Mouse (Mus musculus): ENCODE measurements at regions not wholly inside any gene's neighbourhood (a gene's known extent, or its start where the extent isn't known, plus 50 kb on each side); places are given as distances from the start of the nearest gene placed in this dataset.

- WGBS, result 96% methylated on average over 4 of the region's 4 CpGs
- no peak for DNase-seq (ENCODE audit: low read depth, low spot score)
These were observed 92.0 kb upstream of the Cited2 start for GRCm38 (mm10) chr10:17630861-17631581.

GRCm38 (mm10) chr10:17631817-17632216, 91.2 kb upstream of the Cited2 start:
- no peak for DNase-seq (ENCODE audit: low read depth, low spot score)
- WGBS, result 58% methylated on average over 5 of the region's 5 CpGs

- 81% methylated on average over 12 of the region's 12 CpGs for WGBS
- DNase-seq (ENCODE audit: low read depth, low spot score), result no peak
These were observed 89.9 kb upstream of the Cited2 start for GRCm38 (mm10) chr10:17632959-17633674.

DNA sequence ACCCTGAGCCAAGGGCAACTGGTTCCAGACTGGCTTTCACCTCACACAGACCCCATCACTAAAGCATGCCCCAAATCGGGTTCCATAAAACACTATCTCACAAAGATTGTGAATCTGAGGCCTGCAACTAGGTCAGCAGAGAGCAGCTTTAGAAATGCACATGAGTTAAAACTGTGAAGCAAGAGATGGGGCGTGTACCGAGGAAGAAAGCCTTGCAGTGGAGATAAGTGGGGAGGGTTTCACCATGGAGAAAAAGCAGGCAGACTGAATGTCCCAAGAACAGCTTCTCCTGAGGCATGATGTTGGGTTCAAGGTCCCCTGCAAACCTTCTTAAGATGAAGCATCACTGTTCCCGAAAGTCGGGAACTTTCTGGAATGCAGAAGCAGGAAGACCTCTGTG, 77.7 kb upstream of the Cited2 start:
- WGBS, result 67% methylated on average over 5 of the region's 5 CpGs
- DNase-seq (ENCODE audit: low read depth, low spot score), result no peak

GRCm38 (mm10) chr10:17646391-17646790, 76.6 kb upstream of the Cited2 start:
- no peak for DNase-seq (ENCODE audit: low read depth, low spot score)
- WGBS, result 40% methylated on average over 4 of the region's 4 CpGs

GRCm38 (mm10) chr10:17648077-17648476, 74.9 kb upstream of the Cited2 start:
- no peak for DNase-seq (ENCODE audit: low read depth, low spot score)
- 87% methylated on average over 6 of the region's 6 CpGs for WGBS

DNA sequence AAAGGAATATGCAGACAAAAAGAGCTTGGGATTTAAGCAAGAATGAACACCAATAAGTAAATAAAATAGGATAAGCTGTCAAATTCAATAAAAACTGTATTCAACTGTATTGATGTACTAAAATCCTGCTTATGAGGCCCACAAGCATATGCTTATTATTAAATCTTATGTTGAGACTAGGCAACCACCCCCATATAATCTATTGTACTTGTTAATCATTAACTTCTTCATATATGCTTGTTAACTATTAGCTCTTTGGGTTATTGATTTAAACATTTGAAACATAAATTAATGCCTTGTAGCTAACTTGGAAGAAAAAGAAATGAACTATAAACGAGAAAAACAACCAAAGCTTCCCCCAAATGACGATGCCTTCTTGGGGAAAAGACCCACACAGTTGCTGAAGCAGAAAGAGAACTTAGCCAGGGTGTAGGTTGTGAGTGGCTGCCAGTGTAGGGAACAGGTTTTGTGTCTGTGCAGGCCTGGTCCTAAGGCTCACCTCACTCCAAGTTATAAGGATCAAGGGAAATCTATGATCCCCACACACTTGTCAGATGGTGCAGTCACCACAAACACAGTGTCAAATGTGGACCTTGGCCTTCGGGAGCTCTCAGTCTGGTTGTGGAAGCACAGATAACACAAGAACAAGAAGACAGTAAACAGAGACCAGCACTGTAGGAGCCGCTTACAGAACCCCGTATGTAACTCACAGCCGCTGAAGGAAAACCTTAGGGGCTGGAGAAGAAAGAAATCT, 71.8 kb upstream of the Cited2 start:
- no peak for DNase-seq (ENCODE audit: low read depth, low spot score)
- WGBS, result 37% methylated on average over 6 of the region's 6 CpGs

DNA sequence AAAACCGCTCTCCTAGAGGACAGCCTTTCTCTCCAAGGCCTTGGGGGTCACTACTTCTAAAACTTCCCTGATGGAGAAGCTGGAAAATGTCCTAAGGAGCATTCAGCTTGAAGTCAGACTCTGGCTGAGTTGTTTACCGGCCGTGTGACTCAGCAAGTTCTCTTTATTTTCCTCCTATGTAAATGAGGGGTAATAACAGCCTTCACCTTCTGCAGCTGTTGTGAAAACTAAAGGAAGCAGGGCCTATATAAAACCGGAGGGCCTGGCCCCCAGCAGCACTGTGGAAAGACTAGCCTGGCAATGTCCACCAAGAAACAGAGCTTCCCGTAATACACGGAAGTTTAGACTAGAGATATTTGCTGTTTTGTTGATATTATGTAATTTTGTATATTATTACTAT, 69.7 kb upstream of the Cited2 start:
- no peak for DNase-seq (ENCODE audit: low read depth, low spot score)
- 27% methylated on average over 6 of the region's 6 CpGs for WGBS

DNA sequence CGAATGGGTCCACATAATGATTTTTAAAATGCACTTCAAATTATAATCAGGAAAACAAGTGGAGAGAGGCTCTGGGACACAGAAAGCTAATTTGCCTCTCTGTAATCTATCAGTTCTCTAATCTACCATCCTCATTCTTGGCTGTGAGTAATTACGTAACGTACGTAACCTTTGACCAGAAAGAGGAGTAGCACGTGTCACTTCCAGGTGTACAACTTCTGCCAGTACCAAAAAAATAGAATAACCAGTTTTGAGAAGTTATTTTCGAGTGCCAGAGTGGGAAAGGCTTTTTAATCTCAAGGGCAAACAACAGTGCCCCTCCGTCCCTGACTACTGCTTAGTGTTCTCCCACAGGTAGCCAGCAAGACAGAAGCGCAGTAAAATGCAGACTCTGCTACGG, 69.2 kb upstream of the Cited2 start:
- WGBS, result 45% methylated on average over 9 of the region's 9 CpGs
- DNase-seq (ENCODE audit: low read depth, low spot score), result no peak

GRCm38 (mm10) chr10:17654308-17654858, 68.6 kb upstream of the Cited2 start:
- WGBS, result 26% methylated on average over 2 of the region's 2 CpGs
- DNase-seq (ENCODE audit: low read depth, low spot score), result no peak

GRCm38 (mm10) chr10:17655459-17656051, 67.5 kb upstream of the Cited2 start:
- DNase-seq (ENCODE audit: low read depth, low spot score), result no peak

GRCm38 (mm10) chr10:17656305-17656704, 66.7 kb upstream of the Cited2 start:
- 70% methylated on average over 10 of the region's 10 CpGs for WGBS
- DNase-seq (ENCODE audit: low read depth, low spot score), result no peak

More at GRCm38 (mm10) chr10:17655459-17656051, 67.5 kb upstream of the Cited2 start:
- 69% methylated on average over 10 of the region's 10 CpGs for WGBS

- no peak for DNase-seq (ENCODE audit: low read depth, low spot score)
- WGBS, result 69% methylated on average over 8 of the region's 8 CpGs
These were observed 66.0 kb upstream of the Cited2 start for GRCm38 (mm10) chr10:17656872-17657482.

GRCm38 (mm10) chr10:17659575-17659974, 63.4 kb upstream of the Cited2 start:
- no peak for DNase-seq (ENCODE audit: low read depth, low spot score)
- 88% methylated on average over 9 of the region's 9 CpGs for WGBS

DNA sequence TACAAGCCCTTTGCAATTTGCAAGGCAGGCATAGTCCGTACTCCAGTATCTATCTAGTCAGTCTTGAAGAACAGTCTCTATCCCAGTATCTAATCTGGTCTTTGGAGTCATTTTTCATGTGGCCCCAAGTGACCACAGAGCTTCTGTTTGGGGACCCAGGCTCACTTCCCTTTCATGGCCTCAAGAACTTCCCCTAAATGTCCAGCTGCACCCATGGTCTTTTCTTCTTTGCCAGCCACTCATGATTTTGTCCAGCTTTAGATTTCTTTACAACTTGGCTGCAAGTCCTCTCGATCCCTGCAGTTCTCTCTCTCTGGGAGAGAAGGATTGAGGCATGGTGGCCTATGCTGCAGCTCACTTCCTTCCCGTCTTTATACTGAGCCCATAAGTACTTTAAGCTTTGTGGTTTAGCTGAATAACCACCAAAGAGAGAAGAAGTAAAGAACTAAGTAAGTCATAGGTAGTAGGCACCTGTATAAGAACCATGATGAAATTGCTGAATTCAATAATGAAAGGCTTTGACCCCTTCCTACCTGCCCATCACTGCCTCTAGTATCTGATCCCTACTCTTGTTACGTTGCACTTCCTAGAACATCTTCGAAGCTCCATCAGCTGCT, 62.1 kb upstream of the Cited2 start:
- 84% methylated on average over 5 of the region's 5 CpGs for WGBS

GRCm38 (mm10) chr10:17666089-17666488, 56.9 kb upstream of the Cited2 start:
- DNase-seq (ENCODE audit: low read depth, low spot score), result no peak
- 74% methylated on average over 3 of the region's 3 CpGs for WGBS

More for the DNA sequence above, 62.1 kb upstream of the Cited2 start:
- no peak for DNase-seq (ENCODE audit: low read depth, low spot score)

GRCm38 (mm10) chr10:17669401-17669800, 53.6 kb upstream of the Cited2 start:
- 86% methylated on average over 9 of the region's 9 CpGs for WGBS
- DNase-seq (ENCODE audit: low read depth, low spot score), result no peak
